Mouse (Mus musculus): Measurements from ENCODE around the gene Ezr. TPM values are rescaled to one million over a fixed set of nuclear protein-coding genes. Genes with fewer than 3 reads are reported as not detected.
A peak's percentile ranks its signal among the peaks of the same experiment; 100 is the strongest.

The Ezr gene
- polyA plus RNA-seq, 1 experiment from 2014 or later: 344 TPM

GRCm38 (mm10) chr17:6759717-6760292, 22.8 kb downstream of the Ezr start:
- no peak for DNase-seq (ENCODE audit: low read depth, low spot score)
- CTCF ChIA-PET: no interaction called here
- in situ Hi-C loops (cut with MboI; ENCODE audit: low pct_unique_long_range_greater_than_20kb): no loop called here
- H3K27me3 ChIP-seq: no peaks in the 10 kb centered on the region
- no peak for ATAC-seq
- TF ChIP-seq CTCF (IDR thresholded peaks at IDR 0.05): no peak
- POLR2A ChIA-PET: no interaction called here

GRCm38 (mm10) chr17:6758845-6759244, 23.7 kb downstream of the Ezr start:
- ChIA-PET POLR2A (no interaction called here), CTCF (no interaction called here)
- ATAC-seq (no peak), DNase-seq (ENCODE audit: low read depth, low spot score) (no peak)
- in situ Hi-C loops (cut with MboI; ENCODE audit: low pct_unique_long_range_greater_than_20kb): no loop called here
- TF ChIP-seq CTCF (IDR thresholded peaks at IDR 0.05): no peak
- H3K27me3 ChIP-seq: no peaks in the 10 kb centered on the region

GRCm38 (mm10) chr17:6757902-6758301, 24.7 kb downstream of the Ezr start:
- ATAC-seq: no peak
- H3K27me3 ChIP-seq: no peaks in the 10 kb centered on the region
- in situ Hi-C loops (cut with MboI; ENCODE audit: low pct_unique_long_range_greater_than_20kb): no loop called here
- no peak for DNase-seq (ENCODE audit: low read depth, low spot score)
- POLR2A ChIA-PET: interaction anchor here (0.8 kb wide), 1 partner anchor 11 kb away, joined by 3 read pairs; no protein-coding TSS in a partner anchor
- TF ChIP-seq CTCF (IDR thresholded peaks at IDR 0.05): no peak
- CTCF ChIA-PET: interaction anchor here (0.9 kb wide), 1 partner anchor 8 kb away, joined by 3 read pairs; no protein-coding TSS in a partner anchor

- no peaks in the 10 kb centered on the region for H3K27me3 ChIP-seq
- CTCF ChIA-PET: no interaction called here
- DNase-seq (ENCODE audit: low read depth, low spot score) (no peak), ATAC-seq (no peak)
- in situ Hi-C loops (cut with MboI; ENCODE audit: low pct_unique_long_range_greater_than_20kb): no loop called here
- no peak for TF ChIP-seq CTCF (IDR thresholded peaks at IDR 0.05)
- POLR2A ChIA-PET: no interaction called here
These were observed 26.7 kb downstream of the Ezr start for GRCm38 (mm10) chr17:6755873-6756272.

GRCm38 (mm10) chr17:6755176-6755575, 27.4 kb downstream of the Ezr start:
- in situ Hi-C loops (cut with MboI; ENCODE audit: low pct_unique_long_range_greater_than_20kb): no loop called here
- peak; percentile 19 for ATAC-seq
- DNase-seq (ENCODE audit: low read depth, low spot score): no peak
- CTCF ChIA-PET: no interaction called here
- TF ChIP-seq CTCF (IDR thresholded peaks at IDR 0.05): no peak
- H3K27me3 ChIP-seq: no peaks in the 10 kb centered on the region
- POLR2A ChIA-PET: no interaction called here

GRCm38 (mm10) chr17:6752375-6752774, 30.2 kb downstream of the Ezr start:
- in situ Hi-C loops (cut with MboI; ENCODE audit: low pct_unique_long_range_greater_than_20kb): no loop called here
- TF ChIP-seq CTCF (IDR thresholded peaks at IDR 0.05): no peak
- ChIA-PET POLR2A (no interaction called here), CTCF (no interaction called here)
- no peaks in the 10 kb centered on the region for H3K27me3 ChIP-seq
- no peak for ATAC-seq
- DNase-seq (ENCODE audit: low read depth, low spot score): no peak

GRCm38 (mm10) chr17:6751221-6751859, 31.2 kb downstream of the Ezr start:
- CTCF ChIA-PET: no interaction called here
- in situ Hi-C loops (cut with MboI; ENCODE audit: low pct_unique_long_range_greater_than_20kb): no loop called here

GRCm38 (mm10) chr17:6748779-6749464, 33.7 kb downstream of the Ezr start:
- TF ChIP-seq CTCF (IDR thresholded peaks at IDR 0.05): no peak
- in situ Hi-C loops (cut with MboI; ENCODE audit: low pct_unique_long_range_greater_than_20kb): no loop called here
- CTCF ChIA-PET: interaction anchor here (0.7 to 1.6 kb wide), 3 partner anchors 13 to 86 kb away, joined by 3 to 4 read pairs (median 3); no protein-coding TSS in a partner anchor
- H3K27me3 ChIP-seq: no peaks in the 10 kb centered on the region
- peak; percentile 52 for ATAC-seq
- POLR2A ChIA-PET: interaction anchor here (0.6 to 1.3 kb wide), 4 partner anchors 11 to 32 kb away, joined by 4 to 6 read pairs (median 4); no protein-coding TSS in a partner anchor
- no peak for DNase-seq (ENCODE audit: low read depth, low spot score)

More at GRCm38 (mm10) chr17:6751221-6751859, 31.2 kb downstream of the Ezr start:
- H3K27me3 ChIP-seq: no peaks in the 10 kb centered on the region
- no peak for ATAC-seq
- DNase-seq (ENCODE audit: low read depth, low spot score): no peak
- TF ChIP-seq CTCF (IDR thresholded peaks at IDR 0.05): no peak
- POLR2A ChIA-PET: no interaction called here

- in situ Hi-C loops (cut with MboI; ENCODE audit: low pct_unique_long_range_greater_than_20kb): no loop called here
- no peak for TF ChIP-seq CTCF (IDR thresholded peaks at IDR 0.05)
- ChIA-PET CTCF (interaction anchor here (1.3 kb wide), 1 partner anchor 31 kb away, joined by 3 read pairs; no protein-coding TSS in a partner anchor), POLR2A (interaction anchor here (1.6 kb wide), 1 partner anchor 11 kb away, joined by 8 read pairs; no protein-coding TSS in a partner anchor)
- ATAC-seq (no peak), DNase-seq (ENCODE audit: low read depth, low spot score) (no peak)
- no peaks in the 10 kb centered on the region for H3K27me3 ChIP-seq
These were observed 35.1 kb downstream of the Ezr start for GRCm38 (mm10) chr17:6747478-6747877.

GRCm38 (mm10) chr17:6746452-6747231, 35.9 kb downstream of the Ezr start:
- no peak for TF ChIP-seq CTCF (IDR thresholded peaks at IDR 0.05)
- in situ Hi-C loops (cut with MboI; ENCODE audit: low pct_unique_long_range_greater_than_20kb): no loop called here
- ATAC-seq (no peak), DNase-seq (ENCODE audit: low read depth, low spot score) (no peak)
- ChIA-PET POLR2A (interaction anchor here (1.6 kb wide), 1 partner anchor 10 kb away, joined by 8 read pairs; no protein-coding TSS in a partner anchor), CTCF (interaction anchor here (1.3 kb wide), 2 partner anchors 10 to 32 kb away, joined by 3 to 5 read pairs; no protein-coding TSS in a partner anchor)
- no peaks in the 10 kb centered on the region for H3K27me3 ChIP-seq
